Mouse (Mus musculus) neural tube, embryonic 12.5 days (tissue): Measurements from ENCODE around the gene Bend7. TPM values are rescaled to one million over a fixed set of nuclear protein-coding genes. Genes with fewer than 3 reads are reported as not detected.

Experiments used
- ATAC-seq: fragments of 200-750 bp; cut with Nextera tagmentation; 2 replicates; pipeline ENCODE4 v1.8.0; 2017; ENCODE audit warnings: low read depth, mild to moderate bottlenecking, moderate TSS enrichment, moderate library complexity; ENCODE audit not compliant: low FRiP score
- H3K27ac ChIP-seq: fragments of 300-500 bp; sonication (generic); 2 replicates; pipeline ENCODE4 v1.5.1; 2016
- H3K27me3 ChIP-seq: fragments of 300-500 bp; sonication (generic); replicated peaks from 2 replicates; pipeline ENCODE4 v1.6.1; 2016; ENCODE audit warnings: mild to moderate bottlenecking
- H3K36me3 ChIP-seq: fragments of 300-500 bp; sonication (generic); 2 replicates; pipeline ENCODE4 v1.6.1; 2016; ENCODE audit warnings: mild to moderate bottlenecking
- H3K4me1 ChIP-seq: fragments of 300-500 bp; sonication (generic); 2 replicates; pipeline ENCODE4 v1.6.1; 2016
- H3K4me2 ChIP-seq: fragments of 300-500 bp; sonication (generic); replicated peaks from 2 replicates; pipeline ENCODE4 v1.6.1; 2016; ENCODE audit warnings: mild to moderate bottlenecking
- H3K4me3 ChIP-seq: fragments of 300-500 bp; sonication (generic); 2 replicates; pipeline ENCODE4 v1.5.1; 2016
- H3K9ac ChIP-seq: fragments of 300-500 bp; sonication (generic); 2 replicates; pipeline ENCODE4 v1.6.1; 2016; ENCODE audit warnings: mild to moderate bottlenecking
- H3K9me3 ChIP-seq: fragments of 300-500 bp; sonication (generic); 2 replicates; pipeline ENCODE4 v1.6.1; 2016; ENCODE audit warnings: mild to moderate bottlenecking
- WGBS: fragments of 180-500 bp; shearing (Covaris S2); methylation state at CpG from one replicate; pipeline ENCODE4 v1.1.7; 2016; 5-methylcytosine and 5-hydroxymethylcytosine counted together
- polyA plus RNA-seq: library from polyadenylated mRNA; unstranded; fragments of >200 nt; fragmentation: Nextera tagmentation; extraction: Ambion mirVana; gene quantifications from 2 replicates; pipeline ENCODE4 v1.2.1, GENCODE M21; 2016

Gene Bend7
- polyA plus RNA-seq, 1 experiment from 2014 or later: 7.0 TPM

GRCm38 (mm10) chr2:4785016-4785415, 67.4 kb downstream of the Bend7 start:
- H3K27ac ChIP-seq: no peak overlapping the region
- peaks cover 9% of the 10 kb centered on the region; the same call in 1 of the 2 replicates for H3K4me1 ChIP-seq
- no peak overlapping the region for H3K4me3 ChIP-seq
- H3K9me3 ChIP-seq: no peaks in the 10 kb centered on the region
- no peak overlapping the region for H3K9ac ChIP-seq
- H3K36me3 ChIP-seq: no peaks in the 10 kb centered on the region
- no peaks in the 10 kb centered on the region for H3K27me3 ChIP-seq
- no peak for ATAC-seq
- WGBS: 96% methylated on average over 6 of the region's 6 CpGs
- no peak overlapping the region for H3K4me2 ChIP-seq

DNA sequence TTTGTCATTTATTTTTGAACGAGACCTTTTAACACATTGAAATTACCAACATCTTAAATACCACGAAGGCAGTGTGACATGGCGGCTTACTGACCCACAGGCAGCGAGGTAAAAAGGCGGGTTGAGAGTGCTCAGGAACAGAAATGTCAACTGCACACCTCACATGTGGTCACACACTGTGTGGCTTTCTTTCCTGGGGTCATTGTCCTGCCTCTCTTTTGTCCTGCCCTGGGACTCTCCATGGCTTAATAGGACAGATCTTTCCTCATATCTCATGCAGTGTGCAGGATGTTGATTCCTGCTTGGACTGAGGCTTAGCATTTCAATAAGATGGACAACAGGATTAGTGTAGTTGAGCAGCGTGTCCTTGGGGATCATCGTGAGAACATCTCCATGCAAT, 69.6 kb downstream of the Bend7 start:
- peaks cover 9% of the 10 kb centered on the region; the same call in 1 of the 2 replicates for H3K4me1 ChIP-seq
- no peak overlapping the region for H3K4me2 ChIP-seq
- H3K9ac ChIP-seq: no peak overlapping the region
- no peaks in the 10 kb centered on the region for H3K9me3 ChIP-seq
- no peaks in the 10 kb centered on the region for H3K27me3 ChIP-seq
- H3K36me3 ChIP-seq: no peaks in the 10 kb centered on the region
- H3K27ac ChIP-seq: no peak overlapping the region
- no peak for ATAC-seq
- 88% methylated on average over 7 of the region's 7 CpGs for WGBS
- no peak overlapping the region for H3K4me3 ChIP-seq

GRCm38 (mm10) chr2:4791646-4792045, 74.0 kb downstream of the Bend7 start:
- H3K27me3 ChIP-seq: no peaks in the 10 kb centered on the region
- H3K4me1 ChIP-seq: no peaks in the 10 kb centered on the region
- no peaks in the 10 kb centered on the region for H3K36me3 ChIP-seq
- no peak overlapping the region for H3K4me3 ChIP-seq
- H3K27ac ChIP-seq: no peak overlapping the region
- H3K9me3 ChIP-seq: no peaks in the 10 kb centered on the region
- 83% methylated on average over 8 of the region's 8 CpGs for WGBS
- no peak overlapping the region for H3K4me2 ChIP-seq
- no peak overlapping the region for H3K9ac ChIP-seq
- ATAC-seq: no peak

DNA sequence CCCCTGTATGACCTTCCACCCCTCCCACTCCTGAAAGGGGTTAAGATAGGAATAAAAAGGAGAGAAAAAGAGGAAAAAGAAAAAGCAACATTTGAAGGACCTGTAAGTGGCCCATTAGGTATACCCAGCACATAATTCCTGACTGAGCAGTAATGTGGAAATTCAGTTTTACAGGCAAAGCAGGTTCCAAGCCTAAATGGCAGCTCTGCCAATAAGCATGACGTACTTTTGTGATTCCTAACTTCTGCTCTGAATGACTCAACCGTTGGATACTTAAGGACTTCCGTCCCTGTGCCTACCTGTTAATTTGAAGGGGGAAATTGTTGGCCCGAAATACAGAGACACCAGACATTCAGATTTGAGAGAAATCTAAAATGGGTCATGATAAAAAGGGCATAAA, 74.9 kb downstream of the Bend7 start:
- no peaks in the 10 kb centered on the region for H3K36me3 ChIP-seq
- H3K27ac ChIP-seq: no peak overlapping the region
- H3K4me2 ChIP-seq: no peak overlapping the region
- no peaks in the 10 kb centered on the region for H3K4me1 ChIP-seq
- H3K9ac ChIP-seq: no peak overlapping the region
- WGBS: 92% methylated on average over 4 of the region's 4 CpGs
- no peaks in the 10 kb centered on the region for H3K9me3 ChIP-seq
- H3K4me3 ChIP-seq: no peak overlapping the region
- H3K27me3 ChIP-seq: no peaks in the 10 kb centered on the region
- no peak for ATAC-seq

GRCm38 (mm10) chr2:4802395-4803176, 85.0 kb downstream of the Bend7 start:
- peak; percentile 76; the same call in 1 of the 2 replicates for ATAC-seq
- Histone ChIP-seq H3K36me3 (no peaks in the 10 kb centered on the region), H3K4me2 (peak overlapping the region; percentile 24; the same call in 1 of the 2 replicates), H3K9me3 (no peaks in the 10 kb centered on the region), H3K9ac (no peak overlapping the region), H3K4me1 (peaks cover 5% of the 10 kb centered on the region; the same call in 1 of the 2 replicates), H3K27ac (no peak overlapping the region), H3K27me3 (no peaks in the 10 kb centered on the region), H3K4me3 (no peak overlapping the region)
- WGBS: 51% methylated on average over 18 of the region's 18 CpGs

GRCm38 (mm10) chr2:4816308-4816707, 98.7 kb downstream of the Bend7 start:
- H3K9ac ChIP-seq: no peak overlapping the region
- no peak for ATAC-seq
- H3K27me3 ChIP-seq: no peaks in the 10 kb centered on the region
- no peaks in the 10 kb centered on the region for H3K9me3 ChIP-seq
- H3K4me2 ChIP-seq: no peak overlapping the region
- H3K4me3 ChIP-seq: no peak overlapping the region
- no peaks in the 10 kb centered on the region; the same call in 1 of the 2 replicates for H3K4me1 ChIP-seq
- WGBS: 52% methylated on average over 5 of the region's 5 CpGs
- H3K36me3 ChIP-seq: no peaks in the 10 kb centered on the region
- H3K27ac ChIP-seq: no peak overlapping the region

GRCm38 (mm10) chr2:4817678-4818077, 100.0 kb downstream of the Bend7 start:
- WGBS: 4% methylated on average over 10 of the region's 10 CpGs
- Histone ChIP-seq H3K27ac (no peak overlapping the region), H3K4me2 (peak overlapping the region; percentile 34), H3K4me1 (no peaks in the 10 kb centered on the region; the same call in 1 of the 2 replicates), H3K4me3 (no peak overlapping the region), H3K9ac (no peak overlapping the region), H3K36me3 (no peaks in the 10 kb centered on the region), H3K27me3 (no peaks in the 10 kb centered on the region), H3K9me3 (no peaks in the 10 kb centered on the region)
- ATAC-seq: no peak

GRCm38 (mm10) chr2:4820230-4820629, 102.6 kb downstream of the Bend7 start:
- no peaks in the 10 kb centered on the region for H3K27me3 ChIP-seq
- ATAC-seq: no peak
- H3K4me1 ChIP-seq: no peaks in the 10 kb centered on the region; the same call in 1 of the 2 replicates
- H3K27ac ChIP-seq: no peak overlapping the region
- no peaks in the 10 kb centered on the region for H3K9me3 ChIP-seq
- no peak overlapping the region for H3K4me2 ChIP-seq
- H3K4me3 ChIP-seq: no peak overlapping the region
- WGBS: 88% methylated on average over 3 of the region's 3 CpGs
- no peaks in the 10 kb centered on the region for H3K36me3 ChIP-seq
- no peak overlapping the region for H3K9ac ChIP-seq

- H3K4me1 ChIP-seq: no peaks in the 10 kb centered on the region
- H3K4me2 ChIP-seq: no peak overlapping the region
- H3K4me3 ChIP-seq: no peak overlapping the region
- no peaks in the 10 kb centered on the region for H3K36me3 ChIP-seq
- H3K9ac ChIP-seq: no peak overlapping the region
- H3K9me3 ChIP-seq: no peaks in the 10 kb centered on the region
- 72% methylated on average over 9 of the region's 9 CpGs for WGBS
- no peak for ATAC-seq
- H3K27ac ChIP-seq: no peak overlapping the region
- H3K27me3 ChIP-seq: no peaks in the 10 kb centered on the region
Observed at GRCm38 (mm10) chr2:4824067-4824466, 106.4 kb downstream of the Bend7 start.

DNA sequence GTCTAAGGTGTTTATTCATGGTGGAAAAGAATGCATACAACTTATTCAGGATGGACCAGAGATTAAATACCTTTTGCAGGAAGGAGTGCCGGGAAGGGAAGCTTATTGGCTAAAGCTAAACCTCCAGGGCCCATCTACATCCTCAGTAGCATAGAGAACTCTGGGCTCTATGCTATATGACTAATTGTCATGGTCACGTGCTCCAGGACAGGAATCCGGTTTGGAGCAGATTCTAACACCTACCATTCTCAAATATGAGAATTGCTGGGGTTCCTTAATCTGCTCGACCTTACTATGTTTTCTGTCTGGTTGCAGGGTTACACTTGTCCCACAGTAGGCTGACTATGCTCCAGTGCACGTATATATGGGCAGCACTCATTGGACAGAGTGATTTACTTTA, 110.4 kb downstream of the Bend7 start:
- Histone ChIP-seq H3K27ac (no peak overlapping the region), H3K9ac (no peak overlapping the region)
- no peak for ATAC-seq

GRCm38 (mm10) chr2:4828446-4828997, 110.9 kb downstream of the Bend7 start:
- Histone ChIP-seq H3K9ac (no peak overlapping the region), H3K27ac (no peak overlapping the region), H3K9me3 (no peaks in the 10 kb centered on the region), H3K27me3 (no peaks in the 10 kb centered on the region), H3K36me3 (no peaks in the 10 kb centered on the region), H3K4me1 (no peaks in the 10 kb centered on the region), H3K4me2 (no peak overlapping the region), H3K4me3 (no peak overlapping the region)
- WGBS: 90% methylated on average over 6 of the region's 6 CpGs
- ATAC-seq: no peak

More for the DNA sequence above, 110.4 kb downstream of the Bend7 start:
- H3K9me3 ChIP-seq: no peaks in the 10 kb centered on the region
- H3K27me3 ChIP-seq: no peaks in the 10 kb centered on the region
- H3K4me2 ChIP-seq: no peak overlapping the region
- no peaks in the 10 kb centered on the region for H3K4me1 ChIP-seq
- 80% methylated on average over 5 of the region's 5 CpGs for WGBS
- no peak overlapping the region for H3K4me3 ChIP-seq
- H3K36me3 ChIP-seq: no peaks in the 10 kb centered on the region

- ATAC-seq: no peak
- no peaks in the 10 kb centered on the region for H3K9me3 ChIP-seq
- no peak overlapping the region for H3K4me2 ChIP-seq
- H3K9ac ChIP-seq: no peak overlapping the region
- H3K27ac ChIP-seq: no peak overlapping the region
- no peak overlapping the region for H3K4me3 ChIP-seq
- 84% methylated on average over 4 of the region's 4 CpGs for WGBS
- H3K27me3 ChIP-seq: no peaks in the 10 kb centered on the region
- no peaks in the 10 kb centered on the region for H3K4me1 ChIP-seq
- H3K36me3 ChIP-seq: no peaks in the 10 kb centered on the region
Observed at GRCm38 (mm10) chr2:4829007-4829406, 111.4 kb downstream of the Bend7 start.
